Mouse (Mus musculus): Measurements from ENCODE around the gene Cep19. TPM values are rescaled to one million over a fixed set of nuclear protein-coding genes. Genes with fewer than 3 reads are reported as not detected.

Cep19 gene
- total and polyA plus RNA-seq, 3 experiments = 3.7 to 25.1 (median 12.4) TPM

DNA sequence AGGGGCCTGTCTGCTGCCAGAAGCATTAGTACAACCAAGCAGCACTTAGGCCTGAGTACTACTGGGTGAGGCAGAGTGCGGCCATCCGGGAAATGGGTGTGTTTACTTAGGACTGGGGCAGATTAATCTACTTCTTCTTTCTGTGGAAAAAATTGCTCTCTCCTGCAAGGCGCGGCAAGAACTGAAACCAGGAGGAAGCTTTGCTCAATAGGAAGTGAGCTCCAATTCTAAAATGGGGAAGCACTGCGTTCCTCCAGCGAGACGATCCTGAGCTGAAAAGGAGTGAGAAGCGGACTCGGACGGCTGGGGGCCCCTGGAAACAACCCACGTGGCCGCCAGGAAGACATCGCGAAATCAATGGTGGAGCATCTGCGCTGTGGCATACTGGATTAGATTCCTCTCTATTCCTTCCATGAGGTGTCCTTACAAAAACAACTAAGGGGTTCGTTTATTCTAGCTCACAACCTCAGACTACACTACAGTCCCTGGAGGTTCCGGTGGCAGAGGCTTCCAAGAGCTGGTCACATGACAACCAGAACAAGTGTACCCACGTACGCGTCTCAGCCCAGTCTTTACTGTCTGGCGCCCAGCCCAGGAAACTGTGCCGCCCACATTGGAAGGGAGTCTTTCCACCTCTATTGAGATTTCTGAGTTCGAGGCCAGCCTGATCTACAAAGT, 14.1 kb downstream of the Cep19 start:
- H3K36me3 ChIP-seq (replicated peaks) = peaks cover 3% of the 10 kb centered on the region
- DNase-seq (ENCODE audit: low spot score) = peak; percentile 58

DNA sequence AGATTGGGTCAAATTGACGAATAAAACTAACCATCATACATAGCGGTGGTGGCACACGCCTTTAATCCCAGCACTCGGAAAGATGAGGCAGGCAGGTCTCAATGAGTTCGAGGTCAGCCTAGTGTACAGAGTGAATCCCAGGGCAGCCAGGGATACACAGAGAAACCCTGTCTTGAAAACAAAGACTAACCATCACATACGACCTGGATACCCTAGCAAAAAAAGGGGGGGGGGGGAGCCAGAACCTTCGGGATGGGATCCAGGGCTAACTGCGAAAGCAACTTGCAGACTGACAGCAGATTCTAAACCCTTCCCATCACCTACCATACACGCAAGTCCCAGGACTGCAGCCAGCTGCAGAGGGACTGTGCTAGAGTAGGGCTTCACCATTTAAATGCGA, 14.8 kb downstream of the Cep19 start:
- no peak for ATAC-seq (ENCODE audit: extremely low read depth, insufficient number of reproducible peaks, low FRiP score, poor library complexity, severe bottlenecking)

More for the DNA sequence above, 14.1 kb downstream of the Cep19 start:
- Histone ChIP-seq H3K4me3 (ENCODE audit: low read depth, low read length) (peak overlapping the region; percentile 50; the same call in 1 of the 2 replicates), H3K4me1 (ENCODE audit: insufficient read depth, low read depth, low read length) (peaks cover 48% of the 10 kb centered on the region), H3K27me3 (ENCODE audit: insufficient read depth, low read length) (no peaks in the 10 kb centered on the region), H3K9me3 (replicated peaks) (no peaks in the 10 kb centered on the region)
- ATAC-seq (ENCODE audit: extremely low read depth, insufficient number of reproducible peaks, low FRiP score, poor library complexity, severe bottlenecking) = peak; percentile 58
- no peak for TF ChIP-seq TAL1 (conservative IDR thresholded peaks at IDR 0.05; ENCODE audit: low read depth, low read length)
- no peak for TF ChIP-seq GATA1 (IDR thresholded peaks at IDR 0.05; ENCODE audit: borderline replicate concordance, low read length)
- TF ChIP-seq GATA2 (IDR thresholded peaks at IDR 0.05; ENCODE audit: borderline replicate concordance, low read depth, low read length) = no peak
- TF ChIP-seq CTCF (IDR thresholded peaks at IDR 0.05; ENCODE audit: low read depth, low read length) = no peak
- no peak for TF ChIP-seq POLR2AphosphoS5 (IDR thresholded peaks at IDR 0.05; ENCODE audit: insufficient replicate concordance, low read depth, low read length)

DNA sequence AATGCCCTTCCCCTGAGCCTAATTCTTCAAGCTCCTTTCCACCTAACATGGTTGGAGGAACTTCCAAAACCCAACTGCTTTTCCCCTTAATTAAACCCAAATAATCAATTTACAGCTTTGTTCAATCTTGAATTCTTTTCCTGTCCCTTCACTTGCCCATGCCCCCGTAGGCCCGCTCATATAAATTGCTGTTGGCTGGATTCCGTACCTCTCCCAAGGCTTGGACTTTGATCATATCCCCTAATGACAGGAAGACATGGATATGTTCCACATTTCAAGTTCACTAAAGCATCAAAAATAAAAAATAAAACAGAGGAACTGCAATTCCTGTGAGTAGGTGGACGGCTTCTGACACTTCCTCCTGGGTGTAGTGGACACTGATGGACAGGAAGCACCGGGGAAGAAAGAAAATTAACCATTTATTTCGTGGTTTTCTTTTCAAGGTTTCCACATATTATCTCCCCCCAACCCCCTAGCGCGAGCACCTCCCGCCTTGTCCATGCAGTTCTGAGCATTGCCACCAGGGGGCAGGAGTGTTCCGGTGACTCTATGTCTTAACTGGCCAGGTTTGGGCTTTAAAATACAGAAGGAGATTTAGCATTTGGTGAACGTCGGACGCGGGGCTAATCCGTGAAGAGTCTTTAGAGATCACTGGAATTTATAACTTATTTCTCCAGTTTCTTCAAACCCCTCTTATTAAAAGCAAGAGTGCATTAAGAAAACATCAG, 15.5 kb downstream of the Cep19 start:
- Histone ChIP-seq H3K27me3 (ENCODE audit: insufficient read depth, low read length) (peaks cover 5% of the 10 kb centered on the region; the same call in 1 of the 2 replicates), H3K36me3 (replicated peaks) (no peaks in the 10 kb centered on the region), H3K4me3 (ENCODE audit: low read depth, low read length) (no peak overlapping the region), H3K9me3 (replicated peaks) (no peaks in the 10 kb centered on the region), H3K4me1 (ENCODE audit: insufficient read depth, low read depth, low read length) (peaks cover 48% of the 10 kb centered on the region)
- no peak for TF ChIP-seq GATA2 (IDR thresholded peaks at IDR 0.05; ENCODE audit: borderline replicate concordance, low read depth, low read length)
- TF ChIP-seq CTCF (IDR thresholded peaks at IDR 0.05; ENCODE audit: low read depth, low read length) = peak; percentile 80
- TF ChIP-seq TAL1 (conservative IDR thresholded peaks at IDR 0.05; ENCODE audit: low read depth, low read length) = no peak
- peak; percentile 64 for DNase-seq (ENCODE audit: low spot score)
- no peak for ATAC-seq (ENCODE audit: extremely low read depth, insufficient number of reproducible peaks, low FRiP score, poor library complexity, severe bottlenecking)

More for the DNA sequence above, 14.8 kb downstream of the Cep19 start:
- Histone ChIP-seq H3K9me3 (replicated peaks) (no peaks in the 10 kb centered on the region), H3K4me1 (ENCODE audit: insufficient read depth, low read depth, low read length) (peaks cover 48% of the 10 kb centered on the region), H3K27me3 (ENCODE audit: insufficient read depth, low read length) (peaks cover under 1% of the 10 kb centered on the region; the same call in 1 of the 2 replicates), H3K36me3 (replicated peaks) (no peaks in the 10 kb centered on the region), H3K4me3 (ENCODE audit: low read depth, low read length) (no peak overlapping the region)
- DNase-seq (ENCODE audit: low spot score) = no peak
- no peak for TF ChIP-seq TAL1 (conservative IDR thresholded peaks at IDR 0.05; ENCODE audit: low read depth, low read length)
- TF ChIP-seq CTCF (IDR thresholded peaks at IDR 0.05; ENCODE audit: low read depth, low read length) = no peak
- TF ChIP-seq GATA2 (IDR thresholded peaks at IDR 0.05; ENCODE audit: borderline replicate concordance, low read depth, low read length) = no peak
- TF ChIP-seq POLR2AphosphoS5 (IDR thresholded peaks at IDR 0.05; ENCODE audit: insufficient replicate concordance, low read depth, low read length) = no peak
- TF ChIP-seq GATA1 (IDR thresholded peaks at IDR 0.05; ENCODE audit: borderline replicate concordance, low read length) = no peak

DNA sequence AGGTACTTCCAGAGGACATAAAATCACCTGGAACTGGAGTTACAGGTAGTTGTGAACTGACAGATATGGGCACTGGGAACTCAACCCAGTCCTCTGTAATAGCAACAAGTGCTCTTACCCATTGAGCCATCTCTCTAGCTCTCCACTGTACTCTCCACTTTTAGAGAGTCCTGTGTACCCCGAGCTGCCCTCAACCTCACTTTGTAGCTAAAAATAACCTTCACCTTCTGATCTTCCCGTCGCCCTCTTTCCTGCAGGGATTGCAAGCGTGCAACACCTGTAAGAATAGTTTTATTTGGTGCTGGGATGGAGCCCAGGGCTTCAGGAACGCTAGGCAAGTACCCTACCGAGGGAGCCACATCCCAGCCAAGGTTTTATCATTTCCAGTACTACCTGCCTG, 16.2 kb downstream of the Cep19 start:
- no peaks in the 10 kb centered on the region for H3K36me3 ChIP-seq (replicated peaks)
- no peak overlapping the region for H3K4me3 ChIP-seq (ENCODE audit: low read depth, low read length)
- H3K4me1 ChIP-seq (ENCODE audit: insufficient read depth, low read depth, low read length) = peaks cover 48% of the 10 kb centered on the region
- no peak for TF ChIP-seq GATA1 (IDR thresholded peaks at IDR 0.05; ENCODE audit: borderline replicate concordance, low read length)
- no peak for TF ChIP-seq CTCF (IDR thresholded peaks at IDR 0.05; ENCODE audit: low read depth, low read length)
- no peak for TF ChIP-seq POLR2AphosphoS5 (IDR thresholded peaks at IDR 0.05; ENCODE audit: insufficient replicate concordance, low read depth, low read length)
- no peak for TF ChIP-seq TAL1 (conservative IDR thresholded peaks at IDR 0.05; ENCODE audit: low read depth, low read length)
- no peak for TF ChIP-seq GATA2 (IDR thresholded peaks at IDR 0.05; ENCODE audit: borderline replicate concordance, low read depth, low read length)
- ATAC-seq (ENCODE audit: extremely low read depth, insufficient number of reproducible peaks, low FRiP score, poor library complexity, severe bottlenecking) (no peak), DNase-seq (ENCODE audit: low spot score) (no peak)
- peaks cover 5% of the 10 kb centered on the region; the same call in 1 of the 2 replicates for H3K27me3 ChIP-seq (ENCODE audit: insufficient read depth, low read length)
- no peaks in the 10 kb centered on the region for H3K9me3 ChIP-seq (replicated peaks)

DNA sequence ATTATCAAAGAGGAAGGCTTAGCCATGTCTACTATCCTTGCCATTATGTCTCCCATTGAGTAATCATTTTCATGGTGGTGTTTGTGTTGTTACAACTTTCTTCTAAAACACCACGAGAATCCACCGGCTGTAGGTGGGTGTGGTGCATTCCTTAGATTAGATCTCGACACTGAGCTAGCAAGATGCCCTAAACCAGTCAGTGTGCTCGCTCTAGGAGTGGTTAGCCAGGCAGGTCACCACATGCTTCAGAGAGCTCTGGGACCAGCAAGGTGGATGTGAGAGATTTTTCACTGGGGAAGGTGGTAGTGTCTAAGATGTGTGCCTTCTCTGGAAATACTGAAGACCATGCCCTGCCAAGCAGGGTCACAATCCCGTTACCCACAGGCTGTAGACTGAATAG, 16.6 kb downstream of the Cep19 start:
- Histone ChIP-seq H3K27me3 (ENCODE audit: insufficient read depth, low read length) (peaks cover 5% of the 10 kb centered on the region; the same call in 1 of the 2 replicates), H3K4me3 (ENCODE audit: low read depth, low read length) (no peak overlapping the region), H3K4me1 (ENCODE audit: insufficient read depth, low read depth, low read length) (peaks cover 48% of the 10 kb centered on the region), H3K36me3 (replicated peaks) (no peaks in the 10 kb centered on the region), H3K9me3 (replicated peaks) (no peaks in the 10 kb centered on the region)
- TF ChIP-seq CTCF (IDR thresholded peaks at IDR 0.05; ENCODE audit: low read depth, low read length) (no peak), GATA2 (IDR thresholded peaks at IDR 0.05; ENCODE audit: borderline replicate concordance, low read depth, low read length) (no peak), TAL1 (conservative IDR thresholded peaks at IDR 0.05; ENCODE audit: low read depth, low read length) (no peak), GATA1 (IDR thresholded peaks at IDR 0.05; ENCODE audit: borderline replicate concordance, low read length) (no peak), POLR2AphosphoS5 (IDR thresholded peaks at IDR 0.05; ENCODE audit: insufficient replicate concordance, low read depth, low read length) (no peak)
- peak; percentile 16 for DNase-seq (ENCODE audit: low spot score)
- no peak for ATAC-seq (ENCODE audit: extremely low read depth, insufficient number of reproducible peaks, low FRiP score, poor library complexity, severe bottlenecking)

DNA sequence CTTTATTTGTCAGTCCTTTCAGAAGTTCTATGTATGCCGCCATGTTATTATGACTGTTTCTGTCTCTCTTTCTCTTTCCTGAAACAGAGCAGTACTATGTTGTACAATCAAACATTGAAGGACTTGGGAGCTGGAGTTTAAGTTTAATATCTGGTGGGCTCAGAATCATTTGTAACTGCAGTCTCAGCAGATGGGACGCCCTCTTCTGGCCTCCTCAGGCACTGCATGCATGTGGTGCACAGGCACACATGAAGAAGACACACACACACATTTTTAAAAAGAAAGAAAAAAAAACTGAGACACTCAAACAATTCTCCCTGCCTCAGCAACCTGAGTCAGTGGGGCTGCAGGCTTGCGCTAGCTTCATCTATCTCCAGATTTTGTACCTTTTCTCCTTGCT, 20.9 kb downstream of the Cep19 start:
- peaks cover 20% of the 10 kb centered on the region for H3K4me1 ChIP-seq (ENCODE audit: insufficient read depth, low read depth, low read length)
- DNase-seq (ENCODE audit: low spot score) = no peak
- no peak for ATAC-seq (ENCODE audit: extremely low read depth, insufficient number of reproducible peaks, low FRiP score, poor library complexity, severe bottlenecking)
- TF ChIP-seq GATA2 (IDR thresholded peaks at IDR 0.05; ENCODE audit: borderline replicate concordance, low read depth, low read length) = no peak
- no peak for TF ChIP-seq GATA1 (IDR thresholded peaks at IDR 0.05; ENCODE audit: borderline replicate concordance, low read length)
- no peak for TF ChIP-seq TAL1 (conservative IDR thresholded peaks at IDR 0.05; ENCODE audit: low read depth, low read length)
- no peak for TF ChIP-seq CTCF (IDR thresholded peaks at IDR 0.05; ENCODE audit: low read depth, low read length)
- no peak for TF ChIP-seq POLR2AphosphoS5 (IDR thresholded peaks at IDR 0.05; ENCODE audit: insufficient replicate concordance, low read depth, low read length)
- no peaks in the 10 kb centered on the region for H3K36me3 ChIP-seq (replicated peaks)
- peaks cover 18% of the 10 kb centered on the region for H3K27me3 ChIP-seq (ENCODE audit: insufficient read depth, low read length)
- H3K4me3 ChIP-seq (ENCODE audit: low read depth, low read length) = no peak overlapping the region
- no peaks in the 10 kb centered on the region for H3K9me3 ChIP-seq (replicated peaks)
